Mouse (Mus musculus): ENCODE results near the gene Gnb5.
A peak's percentile ranks its signal among the peaks of the same experiment; 100 is the strongest.

GRCm38 (mm10) chr9:75280814-75281213 is 25.3 kb upstream of the Gnb5 start:
- TF ChIP-seq EP300 (IDR thresholded peaks at IDR 0.05; ENCODE audit: low read depth) (no peak), CTCF (IDR thresholded peaks at IDR 0.05; ENCODE audit: low read depth) (peak; percentile 66)
